Mouse (Mus musculus): ENCODE results near the gene Sh3pxd2a.

DNA sequence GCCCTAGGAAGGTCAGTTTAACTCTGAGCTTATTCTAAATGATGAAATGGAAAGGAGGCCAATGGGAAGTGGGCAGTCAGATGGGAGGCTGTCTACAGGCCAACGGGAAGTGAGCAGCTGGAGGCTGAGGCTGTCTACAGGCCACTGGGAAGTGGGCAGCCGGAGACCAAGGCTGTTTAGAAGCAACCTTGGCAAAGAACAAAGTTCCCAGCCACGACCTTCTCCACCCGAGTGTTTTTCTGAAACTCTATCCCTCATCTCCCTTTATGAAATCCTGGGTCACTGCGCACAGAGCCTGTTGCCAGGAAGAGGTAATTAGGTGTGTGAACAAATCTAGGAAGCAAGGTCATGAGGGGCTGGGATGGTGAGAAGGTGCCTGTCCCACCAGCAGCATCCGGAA lies 47.8 kb upstream of the Sh3pxd2a start:
- no peak for TF ChIP-seq CTCF (conservative IDR thresholded peaks at IDR 0.05; ENCODE audit: low read length)
- no peak for TF ChIP-seq NANOG (IDR thresholded peaks at IDR 0.05; ENCODE audit: borderline replicate concordance, low read length)
